Mouse (Mus musculus): ENCODE measurements at regions not wholly inside any gene's neighbourhood (a gene's known extent, or its start where the extent isn't known, plus 50 kb on each side); places are given as distances from the start of the nearest gene placed in this dataset.
"Not testable (repeated sequence)": the region's sequence is repeated elsewhere in the genome, so short reads cannot be mapped to it uniquely, and the experiment has no call there.

- DNase-seq (ENCODE audit: low read depth, low spot score) = not testable (repeated sequence)
Measured at GRCm38 (mm10) chrX:165667020-165667419, 339.8 kb upstream of the Glra2 start.

GRCm38 (mm10) chrX:165631227-165631626 is 304.0 kb upstream of the Glra2 start:
- DNase-seq (ENCODE audit: low read depth, low spot score) = no peak

GRCm38 (mm10) chrX:165616078-165616477 is 288.9 kb upstream of the Glra2 start:
- DNase-seq (ENCODE audit: low read depth, low spot score) = no peak

- peak; percentile 77 for DNase-seq (ENCODE audit: low read depth, low spot score)
Measured at GRCm38 (mm10) chrX:165600782-165601181, 273.6 kb upstream of the Glra2 start.

Data from R1 (cell line).